Mouse (Mus musculus) embryonic fibroblast, embryonic 13.5 days (primary cell): Measurements from ENCODE around the gene Ap5z1.

Source experiments
- CTCF ChIP-seq: IDR thresholded peaks from 2 replicates; pipeline ENCODE4 v1.5.1; 2011; ENCODE audit warnings: mild to moderate bottlenecking, control low read depth, low read length, moderate library complexity, borderline replicate concordance; ENCODE audit not compliant: insufficient read depth
- POLR2A ChIP-seq: IDR thresholded peaks from 2 replicates; pipeline ENCODE4 v1.6.1; 2011; ENCODE audit warnings: low read depth, mild to moderate bottlenecking, control low read depth, low read length, moderate library complexity

DNA sequence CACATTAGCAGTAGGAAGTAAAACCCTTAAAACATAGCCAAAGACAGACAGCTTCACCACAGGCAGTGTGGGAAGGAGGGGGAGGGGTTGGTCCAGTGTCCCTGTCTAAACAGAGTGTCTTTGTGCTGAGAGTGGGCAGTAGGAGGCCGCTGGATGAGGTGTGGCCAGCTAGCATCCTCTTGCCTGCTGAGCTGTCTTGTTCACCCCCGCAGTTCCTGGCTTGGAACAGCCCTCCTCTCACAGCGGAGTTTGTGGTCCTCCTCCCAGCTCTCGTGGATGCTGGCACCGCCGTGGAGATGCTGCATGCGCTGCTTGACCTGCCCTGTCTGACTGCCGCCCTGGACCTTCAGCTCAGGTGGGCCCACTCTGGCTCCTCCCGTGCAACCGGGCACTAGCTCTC lies 10.0 kb downstream of the Ap5z1 start:
- TF ChIP-seq CTCF (no peak), POLR2A (no peak)
